Mouse (Mus musculus) hindbrain, embryonic 14.5 days (tissue): ENCODE measurements around the gene Cda. TPM values are rescaled to one million over a fixed set of nuclear protein-coding genes. Genes with fewer than 3 reads are reported as not detected.

ENCODE experiments used
- ATAC-seq: fragments of 200-750 bp; cut with Nextera tagmentation; 2 replicates; pipeline ENCODE4 v1.8.0; 2017; ENCODE audit warnings: moderate number of reproducible peaks, mild to moderate bottlenecking, moderate TSS enrichment, moderate library complexity; ENCODE audit not compliant: low FRiP score
- DNase-seq: peaks from one replicate; pipeline ENCODE4 v3.0.0-alpha.2; 2015; ENCODE audit warnings: low spot score
- H3K27ac ChIP-seq: fragments of 300-500 bp; sonication (generic); 2 replicates; pipeline ENCODE4 v1.5.1; 2014; ENCODE audit warnings: mild to moderate bottlenecking, moderate library complexity
- H3K27me3 ChIP-seq: fragments of 300-500 bp; sonication (generic); 2 replicates; pipeline ENCODE4 v1.6.1; 2014; ENCODE audit warnings: mild to moderate bottlenecking, low read length, mixed read lengths; ENCODE audit not compliant: control insufficient read depth, insufficient read depth
- H3K36me3 ChIP-seq: fragments of 300-500 bp; sonication (generic); replicated peaks from 2 replicates; pipeline ENCODE4 v1.6.1; 2014; ENCODE audit not compliant: control insufficient read depth, insufficient read depth
- H3K4me1 ChIP-seq: fragments of 300-500 bp; sonication (generic); replicated peaks from 2 replicates; pipeline ENCODE4 v1.6.1; 2014; ENCODE audit warnings: antibody characterized with exemption, low read length, mixed read lengths; ENCODE audit not compliant: control insufficient read depth, insufficient read depth
- H3K4me2 ChIP-seq: fragments of 300-500 bp; sonication (generic); replicated peaks from 2 replicates; pipeline ENCODE4 v1.6.1; 2014; ENCODE audit warnings: mild to moderate bottlenecking, moderate library complexity
- H3K4me3 ChIP-seq: fragments of 300-500 bp; sonication (generic); replicated peaks from 2 replicates; pipeline ENCODE4 v1.5.1; 2014; ENCODE audit warnings: mild to moderate bottlenecking, low read length
- H3K9ac ChIP-seq: fragments of 300-500 bp; sonication (generic); 2 replicates; pipeline ENCODE4 v1.6.1; 2014
- H3K9me3 ChIP-seq: fragments of 300-500 bp; sonication (generic); 2 replicates; pipeline ENCODE4 v1.6.1; 2016; ENCODE audit warnings: low read length; ENCODE audit not compliant: control insufficient read depth
- WGBS: fragments of 180-500 bp; shearing (Covaris S2); extraction: QIAGEN DNeasy Blood & Tissue Kit; methylation state at CpG from one replicate; pipeline ENCODE4 v1.1.7; 2014; 5-methylcytosine and 5-hydroxymethylcytosine counted together
- polyA plus RNA-seq: library from polyadenylated mRNA; unstranded; fragments of >200 nt; fragmentation: Nextera tagmentation; extraction: Ambion mirVana; gene quantifications from 2 replicates; pipeline ENCODE4 v1.2.1, GENCODE M21; 2014

Cda gene
- polyA plus RNA-seq: 5.2 and 6.4 TPM in 2 replicates

GRCm38 (mm10) chr4:138367641-138368497 is at the start of gene Cda:
Gene Cda (minus strand): TSS chr4:138367992.
- H3K4me3 ChIP-seq: peak within 1 kb of the TSS; percentile 21
- ATAC-seq (peak; percentile 74; the same call in 1 of the 2 replicates), DNase-seq (peak; percentile 44)
- peak within 1 kb of the TSS; percentile 33; the same call in 1 of the 2 replicates for H3K9ac ChIP-seq
- H3K4me2 ChIP-seq: peak within 1 kb of the TSS; percentile 51
- 11% methylated on average over 33 of the region's 34 CpGs for WGBS
- no peaks in the 10 kb centered on the region for H3K9me3 ChIP-seq
- 0 out of 2 replicates have a peak, but pooled peaks cover 7% of the 10 kb centered on the region for H3K27me3 ChIP-seq
- H3K27ac ChIP-seq: no peak within 1 kb of the TSS
- 0 out of 2 replicates have a peak, but pooled peaks cover 7% of the 10 kb centered on the region for H3K4me1 ChIP-seq
- no peaks in the 10 kb centered on the region for H3K36me3 ChIP-seq

DNA sequence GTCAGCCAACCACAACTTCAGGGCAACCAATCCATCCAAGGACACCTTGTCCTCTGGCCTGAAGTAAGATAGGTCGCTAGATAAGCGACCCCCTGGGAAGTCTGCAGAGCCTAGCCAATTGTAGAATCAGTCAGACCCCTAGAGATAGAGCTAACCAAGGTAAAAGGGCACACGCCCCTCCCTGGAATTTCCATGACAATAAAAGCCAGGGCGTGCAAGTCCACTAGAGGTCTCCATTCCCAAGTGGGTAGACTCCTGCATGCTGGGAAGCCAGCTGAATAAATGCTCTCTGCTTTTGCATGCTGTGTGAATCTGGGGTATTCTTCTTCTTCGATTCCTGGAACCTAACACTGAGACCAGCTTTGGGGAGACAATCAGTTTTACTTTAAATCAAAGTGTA is 48.6 kb upstream of the Cda start:
- 55% methylated on average over 5 of the region's 5 CpGs for WGBS

GRCm38 (mm10) chr4:138415991-138416390 is 48.2 kb upstream of the Cda start:
- Histone ChIP-seq H3K9me3 (no peaks in the 10 kb centered on the region), H3K4me1 (peaks cover 3% of the 10 kb centered on the region; the same call in 1 of the 2 replicates), H3K9ac (no peak overlapping the region), H3K4me3 (no peak overlapping the region), H3K27me3 (0 out of 2 replicates have a peak, but pooled peaks cover 5% of the 10 kb centered on the region), H3K4me2 (no peak overlapping the region), H3K27ac (no peak overlapping the region), H3K36me3 (no peaks in the 10 kb centered on the region)
- 75% methylated on average over 3 of the region's 3 CpGs for WGBS
- no peak for DNase-seq
- no peak for ATAC-seq

More for the DNA sequence above, 48.6 kb upstream of the Cda start:
- Histone ChIP-seq H3K27me3 (0 out of 2 replicates have a peak, but pooled peaks cover 5% of the 10 kb centered on the region), H3K4me3 (no peak overlapping the region), H3K9me3 (no peaks in the 10 kb centered on the region), H3K4me2 (no peak overlapping the region), H3K9ac (no peak overlapping the region), H3K4me1 (peaks cover 3% of the 10 kb centered on the region; the same call in 1 of the 2 replicates), H3K36me3 (no peaks in the 10 kb centered on the region), H3K27ac (no peak overlapping the region)
- no peak for DNase-seq
- ATAC-seq: no peak

DNA sequence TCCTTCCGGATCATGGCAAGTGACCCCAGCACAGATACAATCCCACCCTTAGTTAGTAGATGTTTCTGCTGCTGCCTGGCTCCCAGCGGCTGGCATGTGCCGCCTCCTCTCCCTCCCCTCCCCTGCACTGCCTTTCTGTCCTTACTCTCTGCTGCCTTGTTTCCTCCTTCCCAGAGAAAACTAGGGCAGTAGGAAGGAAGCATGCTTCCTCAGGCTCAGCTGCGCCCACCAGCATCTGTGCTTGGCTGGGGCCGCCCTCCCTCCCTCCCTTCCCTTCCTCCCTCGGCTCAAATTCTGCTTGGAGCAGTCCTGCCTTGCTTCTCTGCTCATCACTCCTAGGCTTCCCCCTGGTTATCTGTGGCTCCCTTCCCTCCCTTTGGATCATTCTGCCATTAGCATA is 46.9 kb upstream of the Cda start:
- H3K9ac ChIP-seq: peak overlapping the region; percentile 18; the same call in 1 of the 2 replicates
- H3K4me3 ChIP-seq: no peak overlapping the region
- 0 out of 2 replicates have a peak, but pooled peaks cover 5% of the 10 kb centered on the region for H3K27me3 ChIP-seq
- ATAC-seq (no peak), DNase-seq (peak; percentile 33)
- WGBS: 32% methylated on average over 6 of the region's 6 CpGs
- H3K9me3 ChIP-seq: no peaks in the 10 kb centered on the region
- peak overlapping the region; percentile 53 for H3K27ac ChIP-seq
- no peaks in the 10 kb centered on the region for H3K36me3 ChIP-seq
- peaks cover 3% of the 10 kb centered on the region; the same call in 1 of the 2 replicates for H3K4me1 ChIP-seq
- peak overlapping the region; percentile 19; the same call in 1 of the 2 replicates for H3K4me2 ChIP-seq

- no peak overlapping the region for H3K4me3 ChIP-seq
- H3K9me3 ChIP-seq: no peaks in the 10 kb centered on the region
- ATAC-seq: no peak
- no peaks in the 10 kb centered on the region for H3K36me3 ChIP-seq
- 0 out of 2 replicates have a peak, but pooled peaks cover 5% of the 10 kb centered on the region for H3K27me3 ChIP-seq
- H3K27ac ChIP-seq: no peak overlapping the region
- WGBS: 56% methylated on average over 7 of the region's 7 CpGs
- H3K9ac ChIP-seq: no peak overlapping the region
- no peaks in the 10 kb centered on the region; the same call in 1 of the 2 replicates for H3K4me1 ChIP-seq
- H3K4me2 ChIP-seq: no peak overlapping the region
- DNase-seq: no peak
These were observed 43.8 kb upstream of the Cda start for GRCm38 (mm10) chr4:138411504-138412121.

DNA sequence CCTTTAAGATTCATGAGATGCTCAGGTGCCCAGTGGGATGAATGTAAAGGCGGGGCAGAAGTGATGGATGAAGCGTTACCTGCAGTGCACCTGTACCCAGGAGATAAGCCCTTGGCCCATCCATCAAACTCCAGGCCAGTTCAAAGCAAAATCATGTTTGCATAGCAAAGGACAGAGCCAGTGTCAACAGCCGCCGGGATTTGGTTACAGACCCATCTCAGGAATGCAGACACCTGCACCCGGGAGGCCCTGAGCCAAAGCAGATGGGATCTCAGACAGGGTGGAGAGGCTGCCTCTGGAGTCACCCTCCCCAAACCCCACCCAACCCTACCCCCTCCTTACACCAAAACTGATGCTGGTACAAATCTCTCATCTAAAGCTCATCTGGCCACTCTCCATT is 43.2 kb upstream of the Cda start:
- ATAC-seq (no peak), DNase-seq (no peak)
- Histone ChIP-seq H3K4me2 (no peak overlapping the region), H3K4me3 (no peak overlapping the region), H3K27me3 (0 out of 2 replicates have a peak, but pooled peaks cover 5% of the 10 kb centered on the region), H3K4me1 (no peaks in the 10 kb centered on the region; the same call in 1 of the 2 replicates), H3K9ac (no peak overlapping the region), H3K9me3 (no peaks in the 10 kb centered on the region), H3K36me3 (no peaks in the 10 kb centered on the region), H3K27ac (no peak overlapping the region)
- WGBS: 5% methylated on average over 5 of the region's 5 CpGs

GRCm38 (mm10) chr4:138407479-138408194 is 39.8 kb upstream of the Cda start:
- no peak overlapping the region for H3K4me2 ChIP-seq
- 0 out of 2 replicates have a peak, but pooled peaks cover 5% of the 10 kb centered on the region for H3K27me3 ChIP-seq
- ATAC-seq (no peak), DNase-seq (no peak)
- H3K36me3 ChIP-seq: no peaks in the 10 kb centered on the region
- no peaks in the 10 kb centered on the region for H3K4me1 ChIP-seq
- no peak overlapping the region for H3K4me3 ChIP-seq
- no peak overlapping the region for H3K27ac ChIP-seq
- H3K9me3 ChIP-seq: no peaks in the 10 kb centered on the region
- 89% methylated on average over 11 of the region's 13 CpGs for WGBS
- no peak overlapping the region for H3K9ac ChIP-seq

GRCm38 (mm10) chr4:138404806-138405205 is 37.0 kb upstream of the Cda start:
- H3K4me2 ChIP-seq: no peak overlapping the region
- no peaks in the 10 kb centered on the region for H3K4me1 ChIP-seq
- ATAC-seq (no peak), DNase-seq (no peak)
- H3K27me3 ChIP-seq: peaks cover 8% of the 10 kb centered on the region; the same call in 1 of the 2 replicates
- no peaks in the 10 kb centered on the region for H3K9me3 ChIP-seq
- H3K9ac ChIP-seq: no peak overlapping the region
- no peak overlapping the region for H3K27ac ChIP-seq
- H3K36me3 ChIP-seq: no peaks in the 10 kb centered on the region
- H3K4me3 ChIP-seq: no peak overlapping the region
- 0% methylated on average over 2 of the region's 2 CpGs for WGBS
